Mouse (Mus musculus) megakaryocyte progenitor cell, adult 5-6 weeks (primary cell): ENCODE results near the gene Cd27. TPM values are rescaled to one million over a fixed set of nuclear protein-coding genes. Genes with fewer than 3 reads are reported as not detected.
"Not testable (repeated sequence)": the region's sequence is repeated elsewhere in the genome, so short reads cannot be mapped to it uniquely, and the experiment has no call there.

Source experiments
- ATAC-seq: replicated peaks from 2 replicates; pipeline ENCODE4 v1.8.0; 2016; ENCODE audit warnings: mild to moderate bottlenecking, moderate TSS enrichment, inconsistent platforms; ENCODE audit not compliant: poor library complexity
- total RNA-seq, 2 experiments: library from RNA; stranded (forward) in 1 of 2; stranded (reverse) in 1 of 2; fragments of 157-497, 149-512 nt in 1 of 2; fragments of 200-1000 nt in 1 of 2; gene quantifications; 2 replicates each; pipeline versions ENCODE4 v1.2.3 to v1.2.4; 2015 to 2017

Cd27 gene
- total RNA-seq (2015) (44.7 and 60.2 TPM in 2 replicates), total RNA-seq (2017) (28.9 and 41.9 TPM in 2 replicates)

DNA sequence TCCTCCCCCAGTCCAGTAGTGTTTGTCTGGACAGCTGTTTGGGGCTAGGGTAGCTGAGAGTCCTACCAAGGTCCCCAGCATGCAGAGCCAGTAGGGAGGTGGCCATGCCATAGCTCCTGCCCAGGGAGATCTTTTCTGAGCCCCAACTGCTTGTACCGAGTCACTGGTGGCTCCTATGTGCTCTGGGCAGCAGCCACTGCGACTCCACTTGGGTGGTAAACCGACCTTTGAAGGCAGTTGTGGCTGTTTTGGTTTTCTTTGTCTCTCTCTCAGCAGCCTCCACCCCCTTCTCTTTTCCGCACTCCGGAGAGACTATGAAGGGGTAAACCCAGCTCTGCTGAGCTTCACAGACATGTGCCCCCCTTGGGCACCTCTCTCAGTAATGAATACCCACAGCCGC is at the start of gene Cd27:
Cd27 (minus strand) TSS at position 229 of the 400 bp plus-strand sequence.
- ATAC-seq, result peak; percentile 8; the same call in 1 of the 2 replicates

DNA sequence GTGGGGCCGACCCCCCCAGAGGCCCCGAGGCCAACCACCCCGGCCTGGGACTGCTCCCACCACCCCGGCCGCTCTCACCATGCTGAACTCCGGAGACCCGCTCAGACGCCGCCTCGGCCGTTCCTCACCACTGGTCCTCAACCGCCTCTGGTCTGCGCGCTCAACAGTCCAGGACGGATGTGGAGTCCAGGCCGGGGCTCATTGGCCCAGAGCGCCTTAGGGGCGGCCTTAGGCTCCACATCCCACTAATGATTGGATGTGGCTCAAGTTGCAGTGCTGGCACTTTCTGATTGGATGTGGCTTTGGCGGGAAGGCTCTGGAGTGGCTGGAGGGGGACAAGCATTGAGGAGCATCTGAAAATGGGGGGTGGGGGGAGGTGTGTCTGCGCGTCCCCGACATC is 49.1 kb upstream of the Cd27 start, which contains the start of gene Tuba3a:
Tuba3a (minus strand) TSS at position 153 of the 400 bp plus-strand sequence.
- no peak for ATAC-seq

DNA sequence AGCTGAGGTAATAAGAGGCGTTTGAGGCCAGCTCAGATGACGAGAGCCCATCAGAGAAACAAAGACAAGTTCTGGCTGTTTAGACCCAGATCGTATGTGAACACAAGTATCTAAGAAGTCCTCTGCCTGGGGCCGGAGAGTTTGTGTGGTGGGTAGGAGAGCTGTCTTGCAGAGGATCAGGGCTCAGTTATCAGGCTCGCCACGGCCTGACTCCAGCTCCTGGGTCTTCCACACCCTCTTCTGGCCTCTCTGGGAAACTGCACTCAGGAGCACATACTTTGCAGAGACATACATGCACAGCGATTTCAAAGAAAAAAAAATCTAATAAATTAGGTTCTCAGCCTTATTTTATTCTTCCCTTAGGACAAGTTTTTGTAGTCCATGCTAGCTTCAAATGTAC is 47.9 kb upstream of the Cd27 start:
- no peak for ATAC-seq

DNA sequence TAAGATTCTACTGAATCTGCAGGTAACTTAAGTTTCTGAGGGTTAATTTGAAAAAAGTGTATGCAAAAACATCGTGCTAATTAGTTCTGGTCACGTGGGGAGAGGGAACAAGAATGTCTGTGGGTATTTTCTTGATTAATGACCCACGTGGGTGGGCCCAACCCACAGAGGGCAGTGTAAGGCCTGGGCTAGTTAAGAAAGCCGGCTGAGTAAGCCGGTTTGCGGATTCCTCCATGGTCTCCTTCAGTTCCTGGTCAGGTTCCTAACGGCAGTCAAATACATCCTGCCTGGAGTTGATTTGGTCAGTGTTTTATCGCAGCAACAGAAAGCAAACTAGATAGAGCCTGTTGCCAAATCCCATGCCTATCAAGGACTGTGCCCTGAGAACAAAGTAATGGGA is 47.4 kb upstream of the Cd27 start:
- ATAC-seq, result no peak

DNA sequence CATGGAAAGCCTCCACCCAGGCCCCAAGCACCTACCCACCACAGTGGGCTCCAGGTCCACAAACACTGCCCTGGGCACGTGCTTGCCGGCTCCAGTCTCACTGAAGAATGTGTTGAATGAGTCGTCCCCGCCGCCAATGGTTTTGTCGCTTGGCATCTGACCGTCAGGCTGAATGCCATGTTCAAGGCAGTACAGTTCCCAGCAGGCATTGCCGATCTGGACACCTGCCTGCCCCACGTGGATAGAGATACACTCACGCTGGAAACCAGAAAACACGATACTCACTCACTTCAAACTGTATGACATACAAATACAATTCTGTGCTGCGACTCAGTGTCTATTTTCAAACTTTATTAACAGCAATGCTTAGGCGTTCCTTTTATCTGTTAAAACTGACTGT is 45.9 kb upstream of the Cd27 start:
- not testable (repeated sequence) for ATAC-seq

DNA sequence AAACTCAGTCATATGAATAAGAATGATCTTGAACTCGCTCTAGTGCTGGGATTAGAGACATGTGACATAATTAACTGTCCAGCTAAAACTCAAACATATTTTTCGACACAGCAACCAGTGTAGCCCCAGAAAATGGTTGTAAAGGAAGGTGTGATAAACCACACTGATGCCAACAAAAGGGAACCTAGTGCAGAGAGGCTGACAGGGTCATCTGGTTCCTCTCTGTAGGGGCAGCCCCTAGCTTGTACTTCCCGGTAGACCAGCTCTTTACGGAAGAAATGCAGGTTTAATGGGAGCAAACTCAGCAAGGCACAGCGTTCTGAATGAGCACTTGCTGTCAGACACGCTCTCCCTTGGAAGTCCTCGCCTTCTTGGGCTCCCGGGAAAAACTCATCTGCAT is 42.9 kb upstream of the Cd27 start:
- ATAC-seq, result peak; percentile 63

DNA sequence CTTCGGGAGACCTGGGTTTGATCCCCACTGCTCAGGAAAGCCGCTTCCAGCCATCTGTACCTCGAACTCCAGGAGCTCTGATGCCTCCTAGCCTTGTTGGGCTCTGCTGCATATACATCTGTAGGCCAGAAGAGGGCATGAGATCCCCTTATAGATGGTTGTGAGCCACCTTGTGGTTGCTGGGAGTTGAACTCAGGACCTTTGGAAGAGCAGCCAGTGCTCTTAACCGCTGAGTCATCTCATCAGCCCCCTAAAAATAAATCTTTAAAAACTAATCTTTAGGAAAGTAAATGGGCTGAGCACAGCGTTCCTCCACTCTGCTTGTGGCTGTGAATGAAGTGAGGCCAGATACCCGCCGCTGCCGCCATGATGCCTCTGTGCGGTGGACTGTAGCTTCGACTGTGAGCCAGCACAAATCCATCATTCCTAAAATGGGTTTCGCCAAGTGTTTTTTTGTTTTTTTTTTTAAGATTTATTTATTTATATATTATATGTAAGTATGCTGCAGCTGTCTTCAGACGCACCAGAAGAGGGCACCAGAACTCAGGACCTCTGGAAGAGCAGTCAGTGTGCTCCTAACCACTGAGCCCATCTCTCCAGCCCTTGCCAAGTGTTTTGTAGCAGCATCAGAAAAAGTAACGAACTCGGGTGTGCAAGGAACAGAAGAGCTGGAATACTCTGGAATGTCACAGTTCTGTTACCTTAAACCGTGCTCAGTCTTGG is 38.2 kb upstream of the Cd27 start:
- ATAC-seq, result peak; percentile 32; the same call in 1 of the 2 replicates

DNA sequence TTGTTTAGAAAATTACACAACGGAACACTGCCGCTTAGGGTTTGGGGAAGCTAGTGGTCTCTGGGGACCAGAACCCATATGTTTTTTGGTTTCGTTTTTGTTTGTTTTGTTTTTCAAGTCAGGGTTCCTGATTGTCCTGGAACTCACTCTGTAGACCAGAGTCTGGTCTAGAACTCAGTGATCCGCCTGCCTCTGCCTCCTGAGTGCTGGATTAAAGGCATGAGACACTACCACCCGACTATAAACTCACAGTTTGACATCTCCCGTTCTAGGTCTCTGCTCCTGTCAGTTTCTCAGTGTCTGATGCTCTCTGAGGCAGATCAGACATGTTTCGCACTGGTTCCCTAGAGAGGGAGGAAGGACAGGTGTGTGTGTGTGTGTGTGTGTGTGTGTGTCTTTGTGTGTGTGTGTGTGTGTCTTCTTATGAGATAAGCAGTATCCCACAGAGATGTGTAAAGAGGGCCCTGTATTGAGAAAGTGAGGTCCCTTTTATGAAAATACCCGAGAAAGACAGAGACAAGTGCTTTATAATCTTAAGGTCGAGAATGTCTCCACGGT is 35.5 kb upstream of the Cd27 start:
- ATAC-seq, result 0 out of 2 replicates have a peak, but pooled peaks have one; percentile 5

DNA sequence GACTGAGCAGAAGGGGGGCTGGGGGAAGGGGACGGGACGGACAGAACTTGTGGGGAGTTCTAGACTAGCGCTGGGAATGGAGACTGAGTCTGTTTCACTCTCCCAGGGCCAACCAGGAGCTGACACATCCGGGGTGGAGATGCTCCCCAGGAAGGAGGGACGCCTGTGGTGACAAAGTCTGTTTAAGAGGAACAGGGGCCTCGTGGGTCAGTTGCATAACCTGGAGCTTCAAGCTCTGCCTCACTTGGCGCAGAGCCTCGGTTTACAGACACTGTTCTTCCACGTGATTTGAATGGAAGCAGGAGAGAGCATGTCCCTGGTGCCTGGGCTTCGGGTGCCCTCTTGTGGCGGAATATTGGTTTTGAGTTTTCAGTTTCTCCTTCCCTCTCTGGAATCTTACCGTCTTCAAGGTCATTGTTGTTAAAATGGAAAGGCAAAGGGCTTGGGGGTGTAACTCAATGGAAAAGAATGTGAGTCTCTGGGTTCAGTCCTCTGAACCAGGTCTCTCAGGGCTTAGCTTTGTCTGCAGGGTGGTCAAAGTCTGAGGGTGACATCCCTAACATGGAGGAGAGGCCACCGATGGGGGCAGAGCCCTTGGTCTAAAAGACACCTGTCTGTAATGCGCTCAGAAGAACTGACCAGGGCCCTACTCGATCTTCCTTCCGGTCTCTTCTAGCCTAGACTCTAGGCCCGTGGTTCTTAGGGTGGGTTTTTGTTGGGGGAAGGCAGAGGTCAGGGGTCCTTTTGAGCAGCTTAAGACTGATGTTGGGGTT is 34.8 kb upstream of the Cd27 start:
- peak; percentile 95 for ATAC-seq

DNA sequence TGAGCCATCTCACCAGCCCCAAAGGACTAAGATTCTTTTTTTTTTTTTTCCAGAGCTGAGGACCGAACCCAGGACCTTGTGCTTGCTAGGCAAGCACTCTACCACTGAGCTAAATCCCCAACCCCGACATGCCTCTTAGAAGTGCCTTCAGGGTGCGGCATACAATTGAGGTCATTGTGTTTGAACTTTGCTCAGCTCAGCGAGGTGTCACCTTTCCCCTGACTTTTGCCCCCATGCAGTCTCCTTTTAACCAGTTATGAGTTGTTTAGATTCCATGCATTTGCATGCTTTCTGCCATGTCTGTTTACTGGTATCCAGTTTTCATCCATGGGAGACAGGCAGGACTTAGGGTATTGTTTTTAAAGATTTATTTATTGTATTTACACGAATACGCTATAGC is 32.0 kb upstream of the Cd27 start:
- ATAC-seq, result no peak

DNA sequence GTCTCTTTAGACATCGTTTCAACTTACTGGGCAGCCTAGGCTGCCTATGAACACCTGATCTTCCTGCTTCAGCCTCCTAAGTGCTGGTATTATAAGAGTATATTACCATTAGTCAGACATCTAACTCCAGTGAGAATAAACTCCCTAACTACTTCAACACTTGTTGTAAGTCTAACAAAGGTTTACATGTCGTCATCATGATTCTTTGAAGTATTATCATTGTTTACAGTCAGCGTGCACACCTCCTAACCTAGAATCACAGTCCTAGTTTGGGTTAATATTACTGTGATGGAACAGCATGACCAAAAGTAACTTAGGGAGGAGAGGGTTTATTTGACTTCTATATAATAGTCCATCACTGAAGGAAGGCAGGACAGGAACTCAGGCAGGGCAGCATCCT is 30.7 kb upstream of the Cd27 start:
- ATAC-seq, result no peak

DNA sequence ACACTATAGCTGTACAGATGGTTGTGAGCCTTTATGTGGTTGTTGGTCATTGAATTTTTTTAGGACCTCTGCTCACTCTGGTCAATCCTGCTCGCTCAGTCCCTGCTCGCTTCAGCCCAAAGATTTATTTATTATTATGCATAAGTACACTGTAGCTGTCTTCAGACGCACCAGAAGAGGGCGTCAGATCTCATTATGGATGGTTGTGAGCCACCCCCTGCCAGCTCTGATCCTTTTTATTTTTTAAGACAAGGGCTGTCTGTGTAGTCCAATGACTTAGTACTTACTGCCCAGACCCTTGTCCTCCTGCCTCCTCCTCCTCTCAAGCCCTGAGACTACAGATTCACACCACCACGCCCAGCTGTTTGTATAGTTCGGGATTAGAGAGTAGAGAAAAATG is 29.8 kb upstream of the Cd27 start:
- ATAC-seq, result not testable (repeated sequence)

DNA sequence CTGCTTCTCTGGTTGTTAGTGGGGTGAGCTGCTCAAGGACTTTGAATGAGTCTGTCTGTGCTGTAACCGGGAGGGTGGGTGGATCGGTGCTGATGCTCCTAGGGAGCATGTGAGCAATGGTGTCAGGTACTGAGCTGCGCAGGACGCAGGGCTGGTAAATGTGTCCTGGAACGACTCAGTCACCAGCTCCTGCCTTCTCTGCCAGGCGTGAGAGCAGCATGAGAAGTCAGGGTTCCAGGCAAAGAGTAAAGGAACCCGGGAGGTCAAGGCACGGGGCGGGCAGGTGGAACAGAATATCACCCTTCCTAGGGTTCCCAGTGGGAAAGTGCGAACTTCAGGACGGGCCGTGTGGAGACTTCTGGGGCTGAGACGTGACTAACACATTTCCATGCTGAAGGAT is 29.3 kb upstream of the Cd27 start:
- ATAC-seq, result no peak

DNA sequence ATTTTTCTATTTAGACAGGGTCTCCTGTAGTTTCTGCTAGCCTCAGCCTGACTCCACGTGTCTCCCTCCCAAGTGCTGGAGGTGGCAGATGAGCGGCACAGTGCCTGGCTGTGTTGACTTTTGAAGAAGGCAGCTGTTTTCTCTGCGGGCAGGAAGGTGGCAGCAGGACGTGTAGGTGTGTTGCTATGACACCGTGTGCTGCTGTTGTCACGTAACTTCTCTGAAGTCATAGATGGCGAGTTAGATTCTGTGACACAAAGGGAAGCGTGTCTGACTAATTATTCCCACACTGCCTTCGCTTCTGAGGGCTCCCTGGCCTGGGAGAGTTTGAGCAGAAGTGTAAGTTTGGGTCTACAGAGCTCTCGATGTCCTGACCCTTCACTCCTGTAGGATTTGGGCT is 28.4 kb upstream of the Cd27 start:
- ATAC-seq, result peak; percentile 44

DNA sequence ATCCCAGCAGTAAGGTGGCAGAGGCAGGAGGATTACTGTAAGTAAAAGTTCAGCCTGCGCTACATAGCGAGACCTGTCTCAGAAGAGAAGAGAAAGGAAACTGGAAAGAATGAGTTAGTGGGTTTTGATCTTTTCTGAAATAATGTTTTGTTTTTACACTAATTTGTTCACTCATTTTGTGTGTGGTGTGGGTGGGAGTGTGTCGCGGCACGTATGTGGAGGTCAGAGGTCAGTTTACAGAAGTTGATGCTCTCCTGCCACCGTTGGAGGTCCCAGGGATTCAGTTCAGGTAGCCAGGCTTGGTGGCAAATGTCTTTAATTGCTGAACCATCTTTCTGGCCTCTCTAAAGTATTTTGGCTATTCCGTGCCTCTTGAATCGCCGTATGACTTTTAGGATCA is 27.4 kb upstream of the Cd27 start:
- no peak for ATAC-seq

DNA sequence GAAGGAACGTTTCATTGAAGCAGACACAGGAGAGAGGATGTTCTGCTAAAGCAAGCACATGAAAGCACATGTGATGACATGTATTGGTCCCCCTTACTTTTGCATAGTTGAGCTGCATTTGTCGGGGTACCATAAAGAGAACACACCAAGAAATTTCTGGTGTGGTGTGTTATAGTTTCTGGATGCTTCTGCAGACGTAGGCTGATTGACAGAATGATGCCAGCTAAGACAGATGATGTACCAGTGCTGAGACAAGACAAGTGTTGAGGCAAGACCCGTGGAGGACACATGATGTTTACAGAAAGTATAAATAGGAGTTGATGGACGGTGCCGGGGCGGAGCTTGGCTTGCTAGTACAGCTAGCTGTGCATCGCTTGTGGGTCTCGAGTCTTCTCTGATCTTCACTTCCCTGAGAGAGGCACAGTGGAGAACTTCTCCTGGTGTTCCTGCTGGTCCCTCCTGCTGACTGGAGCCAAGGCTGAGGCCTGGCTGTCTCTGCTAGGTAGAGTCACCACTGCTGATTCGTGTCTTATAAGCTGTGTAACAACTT is 23.3 kb upstream of the Cd27 start:
- ATAC-seq, result no peak

DNA sequence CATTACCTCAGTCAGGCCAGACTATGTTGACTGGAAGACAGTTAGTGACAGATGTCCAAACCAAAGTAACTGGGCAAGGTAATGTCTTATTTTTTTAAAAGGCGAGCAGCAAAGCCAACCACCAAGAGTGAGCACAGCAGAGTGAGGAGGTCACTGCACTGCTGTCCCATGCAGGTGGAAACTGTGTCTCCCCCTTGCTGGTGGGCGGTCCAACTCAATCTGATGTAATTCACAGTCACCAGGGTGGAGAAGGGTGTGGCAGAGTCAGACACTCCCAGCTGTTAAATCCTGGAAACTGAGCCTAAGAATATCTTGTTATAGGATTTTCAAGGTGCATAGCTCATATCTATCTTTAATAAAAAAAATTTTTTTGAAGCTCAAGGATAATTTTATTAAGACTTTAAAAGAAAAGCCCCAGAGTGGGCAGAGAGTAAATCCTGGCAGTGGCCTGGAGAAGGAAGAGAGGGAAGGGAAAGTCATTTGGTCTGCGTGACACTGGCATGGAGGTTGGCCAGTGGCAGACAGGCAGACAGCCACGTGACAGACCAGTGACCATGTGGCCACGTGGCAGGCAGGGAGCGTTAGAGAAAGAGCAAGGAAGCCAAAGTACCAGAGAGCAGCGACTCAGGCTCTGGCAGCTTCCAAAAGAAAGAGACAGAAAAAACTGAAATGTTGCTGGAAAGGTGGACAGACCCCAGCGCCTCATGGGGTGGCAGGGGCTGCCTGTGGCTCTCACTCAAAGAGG is 19.6 kb upstream of the Cd27 start:
- ATAC-seq, result no peak

DNA sequence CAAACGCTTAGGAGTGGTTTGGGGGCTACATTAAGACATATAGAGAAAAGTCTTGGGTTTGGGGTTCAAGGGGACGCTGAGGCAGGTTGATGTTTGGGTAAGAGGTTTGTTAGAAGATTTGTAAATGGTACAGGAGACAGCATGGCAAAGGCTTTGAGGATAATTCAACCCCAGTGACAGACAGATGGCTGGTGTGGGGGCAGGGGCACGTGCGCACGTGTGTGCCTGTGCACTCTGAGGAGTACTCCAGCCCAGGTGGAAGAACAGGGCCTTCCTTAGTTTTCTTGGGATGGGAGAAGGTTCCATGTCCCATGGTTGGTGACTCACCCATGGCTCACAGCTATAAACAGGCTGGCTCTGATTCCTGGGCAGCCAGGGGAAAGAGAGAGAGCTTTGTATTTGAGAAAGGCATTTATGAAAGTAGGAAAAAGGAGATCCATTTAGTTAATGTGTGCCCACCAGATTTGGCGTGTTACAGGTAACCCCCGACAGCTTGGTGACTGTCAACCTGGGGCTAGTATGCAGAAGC is 18.8 kb upstream of the Cd27 start:
- ATAC-seq, result no peak

DNA sequence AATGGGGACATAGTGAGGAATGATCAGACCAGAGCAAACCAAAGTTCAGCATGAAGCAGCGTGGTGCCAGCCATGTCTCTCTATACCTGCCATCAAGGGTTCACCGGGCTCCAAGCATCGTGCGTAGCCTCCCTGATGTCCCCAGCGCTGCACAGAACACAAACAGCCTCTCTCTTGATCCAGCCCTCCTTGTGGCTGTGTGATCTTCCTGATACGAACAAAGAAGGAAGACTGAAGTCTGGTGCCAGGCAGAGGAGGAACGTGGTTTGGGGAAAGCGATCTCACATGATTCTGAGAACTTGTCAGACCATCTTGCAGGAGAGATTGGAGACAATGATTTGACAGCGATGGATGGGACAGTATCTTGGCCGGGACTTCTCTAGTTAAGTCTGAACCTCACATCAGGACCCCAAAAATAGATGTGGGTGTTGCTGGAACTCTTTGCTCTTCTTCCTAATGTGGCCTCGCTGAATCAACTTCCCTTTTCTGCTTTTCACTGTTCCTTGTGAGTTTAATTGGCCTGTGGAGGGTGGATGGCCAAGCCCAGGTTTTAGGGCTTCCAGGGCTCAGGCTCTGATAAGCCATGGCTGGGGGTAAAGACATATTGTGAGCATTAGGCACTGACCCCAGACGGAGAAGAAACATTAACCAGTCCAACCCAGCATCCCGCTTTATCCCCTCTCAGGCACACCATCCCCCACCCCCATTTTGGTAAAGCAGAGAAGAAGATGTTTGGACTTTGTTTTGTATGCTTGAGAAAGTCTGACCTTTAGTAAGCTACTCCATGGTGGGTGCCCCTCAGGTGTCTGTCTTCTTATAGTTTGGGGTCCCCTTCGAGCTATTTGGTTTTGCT is 17.3 kb upstream of the Cd27 start:
- peak; percentile 66 for ATAC-seq

DNA sequence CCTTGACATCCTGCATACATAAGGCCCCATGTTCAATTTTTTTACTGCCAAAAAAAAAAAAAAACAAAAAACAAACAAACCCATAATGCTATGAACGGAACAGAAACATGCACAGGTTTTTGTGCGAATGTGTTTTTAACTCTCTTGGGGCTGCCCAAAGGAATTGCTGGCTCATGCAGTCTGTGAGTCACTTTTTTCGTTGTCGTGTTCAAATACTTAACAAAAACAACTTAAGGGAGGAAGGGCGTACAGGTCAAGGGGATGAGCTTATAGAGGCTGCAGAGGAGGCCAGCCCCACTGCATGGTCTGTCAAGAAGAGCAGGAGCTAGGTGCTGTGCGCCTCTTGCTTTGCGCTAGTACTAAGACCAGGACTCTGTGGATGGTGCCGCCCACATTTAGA is 15.9 kb upstream of the Cd27 start:
- ATAC-seq, result no peak
